Mouse (Mus musculus) CD4-positive helper T cell, adult 2 months (primary cell): ENCODE results near the gene 4930470P17Rik.

ENCODE experiments used
- DNase-seq: peaks from one replicate; pipeline ENCODE4 v3.0.0-alpha.2; 2012; ENCODE audit warnings: low read depth, missing footprints, low spot score

The 4930470P17Rik gene

DNA sequence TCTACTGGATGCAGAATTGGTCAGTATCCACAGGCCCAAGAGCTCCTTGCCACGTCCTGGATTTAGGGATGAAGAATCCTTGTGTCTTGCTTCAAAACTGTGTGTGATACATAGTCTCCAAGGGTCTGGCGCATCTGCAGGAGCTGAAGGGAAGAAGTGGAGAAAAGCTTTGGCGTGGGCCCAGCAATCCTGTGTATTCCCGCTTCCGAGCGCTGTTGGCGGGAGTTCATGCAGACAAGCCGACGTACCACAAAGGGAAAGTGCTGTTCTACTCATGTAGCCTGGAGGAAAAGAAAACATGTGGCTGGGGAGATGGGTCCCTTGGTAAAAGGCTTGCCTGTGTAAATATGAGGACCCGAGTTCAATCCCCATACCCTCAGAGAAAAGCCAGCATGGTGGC lies 22.3 kb downstream of the 4930470P17Rik start:
- DNase-seq = no peak

GRCm38 (mm10) chr2:170578588-170578987 lies 23.2 kb downstream of the 4930470P17Rik start:
- DNase-seq = no peak

GRCm38 (mm10) chr2:170577502-170577901 lies 24.3 kb downstream of the 4930470P17Rik start:
- DNase-seq = no peak

- DNase-seq = no peak
Measured at GRCm38 (mm10) chr2:170576077-170576476, 25.7 kb downstream of the 4930470P17Rik start.

DNA sequence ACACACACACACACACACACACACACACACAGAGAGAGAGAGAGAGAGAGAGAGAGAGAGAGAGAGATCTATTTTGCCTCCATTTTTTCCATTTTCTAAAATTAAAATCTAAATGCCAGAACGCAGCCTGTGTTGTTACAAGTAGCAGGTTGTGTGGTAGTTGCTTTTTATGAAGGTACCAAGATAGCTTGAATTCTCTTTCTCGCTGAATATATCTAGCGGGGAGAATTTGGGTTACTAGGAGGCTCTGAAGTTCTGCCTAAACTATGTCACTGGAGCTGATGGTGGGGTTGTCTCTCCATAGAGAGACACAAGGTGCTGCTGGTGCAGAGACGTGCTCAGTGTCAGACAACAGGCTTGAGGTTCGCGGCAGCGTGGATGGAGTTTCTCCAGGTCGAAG lies 36.8 kb downstream of the 4930470P17Rik start:
- DNase-seq = no peak

GRCm38 (mm10) chr2:170563956-170564855 lies 37.6 kb downstream of the 4930470P17Rik start:
- DNase-seq = no peak

GRCm38 (mm10) chr2:170552088-170552487 lies 49.7 kb downstream of the 4930470P17Rik start:
- DNase-seq = no peak

- DNase-seq = no peak
Measured at GRCm38 (mm10) chr2:170550240-170550639, 51.6 kb downstream of the 4930470P17Rik start.

DNA sequence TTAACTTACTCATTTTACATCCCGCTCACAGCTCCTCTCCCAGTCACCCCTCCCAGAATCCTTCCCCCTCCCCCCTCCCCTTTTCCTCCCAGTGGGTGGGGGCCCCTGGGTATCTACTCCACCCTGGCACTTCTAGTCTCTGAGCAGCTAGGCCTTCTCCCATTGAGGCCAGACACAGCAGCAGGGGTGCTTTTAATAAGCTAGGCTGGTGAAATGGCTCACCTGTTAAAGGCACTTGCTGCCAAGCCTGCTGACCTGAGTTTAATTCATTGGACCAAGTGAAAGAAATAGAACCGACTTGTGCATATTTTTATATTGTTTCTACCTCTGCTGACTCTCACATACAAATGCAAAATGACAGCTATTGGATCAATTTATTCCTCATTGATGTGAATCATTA lies 52.7 kb downstream of the 4930470P17Rik start:
- DNase-seq = no peak

GRCm38 (mm10) chr2:170548046-170548445 lies 53.8 kb downstream of the 4930470P17Rik start:
- no peak for DNase-seq

DNA sequence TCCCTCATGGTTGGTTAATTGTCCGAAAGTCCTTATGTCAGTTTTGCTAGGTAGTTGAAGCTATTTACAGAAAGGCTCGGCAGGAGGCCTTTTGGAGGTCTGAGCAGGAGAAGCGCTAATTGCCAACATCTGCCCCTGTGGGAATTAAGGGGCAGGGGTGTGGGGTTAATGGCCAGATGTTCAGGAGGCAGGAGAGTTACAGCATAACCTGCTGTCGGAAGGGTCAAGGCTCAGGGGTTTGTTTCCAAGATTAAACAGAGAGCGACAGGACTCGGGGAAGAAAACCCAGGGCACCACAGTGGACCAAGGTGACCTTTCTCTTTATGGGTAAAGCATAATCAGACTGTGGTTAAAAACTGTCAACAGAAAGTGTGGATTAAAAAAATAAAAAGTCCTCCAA lies 54.3 kb downstream of the 4930470P17Rik start:
- no peak for DNase-seq

- DNase-seq = no peak
Measured at GRCm38 (mm10) chr2:170545745-170546144, 56.1 kb downstream of the 4930470P17Rik start.

- DNase-seq = no peak
Measured at GRCm38 (mm10) chr2:170544950-170545349, 56.9 kb downstream of the 4930470P17Rik start.

DNA sequence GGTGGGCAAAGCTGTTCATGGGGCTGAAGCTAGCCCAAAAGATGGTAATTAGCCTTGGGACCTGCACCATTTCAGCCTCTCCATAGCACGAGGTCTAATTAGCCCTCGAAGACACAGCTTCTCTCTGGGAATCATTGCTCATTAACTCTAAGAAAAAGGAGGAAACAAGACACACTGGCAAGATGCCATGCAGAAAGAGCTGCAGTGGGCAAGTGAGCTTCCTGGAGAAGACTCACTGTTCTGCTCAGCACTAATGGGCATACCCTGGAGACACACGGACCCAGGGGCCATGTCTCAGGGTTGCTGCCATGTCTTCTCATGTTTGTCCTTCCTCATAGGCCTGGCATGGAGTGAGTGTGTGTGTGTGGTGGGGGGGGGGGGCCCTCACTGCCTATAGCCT lies 57.7 kb downstream of the 4930470P17Rik start:
- no peak for DNase-seq

- DNase-seq = no peak
Measured at GRCm38 (mm10) chr2:170543625-170544024, 58.2 kb downstream of the 4930470P17Rik start.

- DNase-seq = no peak
Measured at GRCm38 (mm10) chr2:170539211-170539610, 62.6 kb downstream of the 4930470P17Rik start.

DNA sequence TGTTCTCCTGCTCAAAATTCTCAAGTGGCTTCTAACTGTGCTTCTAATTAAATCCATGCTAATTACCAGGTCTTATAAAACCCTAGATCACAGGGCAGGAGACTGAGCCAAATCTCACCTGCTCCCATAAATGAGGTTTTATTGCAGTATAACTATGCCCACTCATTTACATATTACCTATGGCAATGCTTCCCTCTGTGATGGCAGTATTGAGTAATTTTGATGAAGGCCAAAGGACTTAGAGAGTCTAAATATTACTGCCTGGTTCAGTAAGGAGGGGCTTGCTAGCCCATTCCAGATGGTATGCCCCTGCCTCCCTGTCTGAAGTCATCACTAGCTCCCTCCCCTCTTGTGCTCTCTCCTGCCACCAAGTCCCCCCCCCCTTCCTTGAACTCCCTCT lies 66.0 kb downstream of the 4930470P17Rik start:
- DNase-seq = no peak

GRCm38 (mm10) chr2:170534803-170535174 lies 67.0 kb downstream of the 4930470P17Rik start:
- no peak for DNase-seq

DNA sequence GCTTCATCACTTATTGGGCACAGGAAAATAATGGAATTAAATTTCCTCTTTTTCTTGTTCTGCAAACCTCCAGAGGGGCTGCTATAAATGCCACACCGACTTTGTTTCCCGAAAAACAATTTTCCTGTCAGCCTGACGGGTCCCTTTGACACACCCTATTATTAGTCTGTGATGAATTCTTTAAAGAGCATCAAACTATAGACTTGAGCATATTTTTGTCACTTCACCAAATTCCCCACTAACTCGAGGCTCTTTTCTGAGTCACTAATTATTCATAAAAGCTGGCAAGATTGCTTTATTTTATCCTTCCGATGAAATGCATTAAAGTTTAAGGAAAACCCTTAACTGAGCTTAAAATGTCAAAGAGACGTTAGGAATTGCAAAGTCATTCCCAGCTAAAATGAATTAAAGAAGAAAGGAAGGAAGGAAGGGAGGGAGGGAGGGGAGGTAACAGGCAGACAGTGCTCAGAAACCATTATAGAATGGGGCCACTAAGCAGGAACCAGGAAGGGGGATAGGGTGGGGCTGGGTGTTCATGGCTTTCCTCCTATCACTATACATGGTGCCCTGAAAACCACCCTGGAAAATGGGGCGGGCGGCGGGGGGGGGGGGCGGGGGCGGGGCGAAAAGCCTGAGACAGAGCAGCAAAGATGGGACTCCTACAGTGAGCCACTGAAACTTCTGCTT lies 67.6 kb downstream of the 4930470P17Rik start:
- no peak for DNase-seq

DNA sequence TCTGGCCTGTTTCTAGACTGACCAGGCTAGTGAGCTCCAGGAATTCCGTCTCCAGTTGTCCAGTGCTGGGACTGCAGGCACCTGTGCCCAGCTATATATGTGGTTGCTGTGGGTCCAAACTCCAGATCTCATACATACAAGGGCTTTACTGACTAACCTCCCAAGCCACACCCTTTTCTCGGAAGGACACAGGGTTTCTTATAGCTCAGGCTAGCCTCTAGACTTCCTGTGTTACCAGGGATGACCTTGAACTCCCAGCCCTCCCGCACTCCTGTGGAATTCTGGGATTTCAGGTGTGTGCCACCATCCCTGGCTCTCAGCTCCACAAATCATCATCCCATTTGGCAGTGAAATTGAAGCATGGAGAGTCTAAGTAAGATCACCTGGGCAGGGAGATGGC lies 71.6 kb downstream of the 4930470P17Rik start:
- no peak for DNase-seq

GRCm38 (mm10) chr2:170529766-170530165 lies 72.1 kb downstream of the 4930470P17Rik start:
- no peak for DNase-seq
